Mouse (Mus musculus) naive thymus-derived CD4-positive, alpha-beta T cell, adult 2 months (primary cell): ENCODE data around the gene Pcyt1a.

Source experiments
- DNase-seq: peaks from one replicate; pipeline ENCODE4 v3.0.0-alpha.2; 2011; ENCODE audit warnings: low read depth

The Pcyt1a gene

GRCm38 (mm10) chr16:32510399-32511337 is 79.9 kb downstream of the Pcyt1a start:
- DNase-seq: no peak

GRCm38 (mm10) chr16:32511338-32511734 is 80.6 kb downstream of the Pcyt1a start:
- DNase-seq: no peak

GRCm38 (mm10) chr16:32511827-32512490 is 81.2 kb downstream of the Pcyt1a start:
- no peak for DNase-seq

GRCm38 (mm10) chr16:32512921-32513320 is 82.2 kb downstream of the Pcyt1a start:
- DNase-seq: no peak

GRCm38 (mm10) chr16:32513401-32513800 is 82.7 kb downstream of the Pcyt1a start:
- DNase-seq: no peak

GRCm38 (mm10) chr16:32513948-32514347 is 83.2 kb downstream of the Pcyt1a start:
- DNase-seq: no peak

- DNase-seq: peak; percentile 58
Observed at GRCm38 (mm10) chr16:32516006-32516962, 85.6 kb downstream of the Pcyt1a start.

GRCm38 (mm10) chr16:32517785-32518481 is 87.2 kb downstream of the Pcyt1a start:
- no peak for DNase-seq

GRCm38 (mm10) chr16:32519656-32520371 is 89.1 kb downstream of the Pcyt1a start:
- no peak for DNase-seq

GRCm38 (mm10) chr16:32520372-32520748 is 89.6 kb downstream of the Pcyt1a start:
- peak; percentile 65 for DNase-seq

GRCm38 (mm10) chr16:32522578-32523194 is 92.0 kb downstream of the Pcyt1a start:
- DNase-seq: no peak

GRCm38 (mm10) chr16:32523462-32524243 is 92.9 kb downstream of the Pcyt1a start:
- no peak for DNase-seq

- no peak for DNase-seq
Observed at GRCm38 (mm10) chr16:32524244-32524615, 93.5 kb downstream of the Pcyt1a start.
